Mouse (Mus musculus) liver, postnatal 0 days (tissue): ENCODE measurements around the gene Mesp2.

Experiments used
- CTCF ChIP-seq: sonication (generic); IDR thresholded peaks from 2 replicates; pipeline ENCODE4 v1.5.1; 2016; ENCODE audit warnings: antibody characterized with exemption, low read depth
- EP300 ChIP-seq: IDR thresholded peaks from 2 replicates; pipeline ENCODE4 v1.6.1; 2016; ENCODE audit warnings: antibody characterized with exemption, low read depth, mild to moderate bottlenecking

DNA sequence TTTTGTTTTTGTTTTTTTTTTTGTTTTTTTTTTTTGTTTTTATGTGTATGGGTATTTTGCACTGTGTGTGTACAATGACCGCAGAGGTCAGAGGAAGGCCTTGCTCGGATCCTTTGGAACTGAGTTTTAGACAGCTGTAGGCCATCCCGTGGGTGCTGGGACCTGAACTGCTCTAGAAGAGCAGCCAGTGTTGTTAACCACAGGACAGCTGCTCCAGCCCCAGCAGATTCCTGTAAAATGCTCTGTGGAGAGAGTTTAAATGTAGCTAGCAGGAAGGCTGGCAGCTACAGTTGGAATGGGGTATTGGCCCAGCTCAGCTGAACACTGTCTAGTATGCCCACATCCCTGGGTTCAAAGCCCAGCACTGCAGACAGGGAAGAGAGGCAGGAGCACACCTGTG, 40.9 kb upstream of the Mesp2 start:
- TF ChIP-seq CTCF (no peak), EP300 (no peak)
